Mouse (Mus musculus): ENCODE results near the gene Cacnb1. TPM values are rescaled to one million over a fixed set of nuclear protein-coding genes. Genes with fewer than 3 reads are reported as not detected.

Gene Cacnb1
- polyA plus RNA-seq, 1 experiment from 2014 or later, result 20.7 TPM

GRCm38 (mm10) chr11:98035977-98036377, 13.1 kb upstream of the Cacnb1 start:
- 0 out of 2 replicates have a peak, but pooled peaks have one; percentile 52 for ATAC-seq (ENCODE audit: low FRiP score, low read depth)

GRCm38 (mm10) chr11:98034840-98035239, 12.0 kb upstream of the Cacnb1 start:
- peaks cover 30% of the 10 kb centered on the region for H3K27me3 ChIP-seq
- 21% methylated on average over 4 of the region's 4 CpGs for WGBS
- no peaks in the 10 kb centered on the region for H3K9me3 ChIP-seq
- peaks cover 15% of the 10 kb centered on the region for H3K36me3 ChIP-seq
- H3K4me2 ChIP-seq (replicated peaks), result no peak overlapping the region
- H3K4me3 ChIP-seq, result no peak overlapping the region
- H3K9ac ChIP-seq, result no peak overlapping the region
- H3K27ac ChIP-seq, result no peak overlapping the region
- H3K4me1 ChIP-seq, result peaks cover 19% of the 10 kb centered on the region
- ATAC-seq (ENCODE audit: low FRiP score, low read depth), result peak; percentile 66; the same call in 1 of the 2 replicates

More at GRCm38 (mm10) chr11:98035977-98036377, 13.1 kb upstream of the Cacnb1 start:
- H3K4me2 ChIP-seq (replicated peaks), result peak overlapping the region; percentile 73
- under 1% methylated on average over 25 of the region's 27 CpGs for WGBS
- peaks cover 19% of the 10 kb centered on the region for H3K4me1 ChIP-seq
- H3K9me3 ChIP-seq, result no peaks in the 10 kb centered on the region
- H3K9ac ChIP-seq, result peak overlapping the region; percentile 59
- peaks cover 4% of the 10 kb centered on the region for H3K36me3 ChIP-seq
- peaks cover 30% of the 10 kb centered on the region for H3K27me3 ChIP-seq
- H3K27ac ChIP-seq, result no peak overlapping the region
- peak overlapping the region; percentile 38 for H3K4me3 ChIP-seq

- H3K4me2 ChIP-seq (replicated peaks), result no peak overlapping the region
- peaks cover 30% of the 10 kb centered on the region for H3K27me3 ChIP-seq
- H3K9ac ChIP-seq, result no peak overlapping the region
- no peaks in the 10 kb centered on the region for H3K9me3 ChIP-seq
- H3K27ac ChIP-seq, result no peak overlapping the region
- peaks cover 19% of the 10 kb centered on the region for H3K4me1 ChIP-seq
- 85% methylated on average over 5 of the region's 5 CpGs for WGBS
- ATAC-seq (ENCODE audit: low FRiP score, low read depth), result no peak
- peaks cover 23% of the 10 kb centered on the region for H3K36me3 ChIP-seq
- no peak overlapping the region for H3K4me3 ChIP-seq
Measured at GRCm38 (mm10) chr11:98034061-98034460, 11.2 kb upstream of the Cacnb1 start.

GRCm38 (mm10) chr11:98031443-98031770, 8.6 kb upstream of the Cacnb1 start:
- H3K9ac ChIP-seq, result no peak overlapping the region
- peaks cover 33% of the 10 kb centered on the region for H3K36me3 ChIP-seq
- no peak overlapping the region for H3K27ac ChIP-seq
- no peak overlapping the region for H3K4me2 ChIP-seq (replicated peaks)
- H3K4me1 ChIP-seq, result peaks cover 28% of the 10 kb centered on the region
- 8% methylated on average over 5 of the region's 5 CpGs for WGBS
- ATAC-seq (ENCODE audit: low FRiP score, low read depth), result no peak
- no peak overlapping the region for H3K4me3 ChIP-seq
- no peaks in the 10 kb centered on the region for H3K9me3 ChIP-seq
- H3K27me3 ChIP-seq, result peaks cover 13% of the 10 kb centered on the region

- Histone ChIP-seq H3K4me2 (replicated peaks) (no peak overlapping the region), H3K27ac (no peak overlapping the region), H3K4me1 (peaks cover 26% of the 10 kb centered on the region), H3K4me3 (no peak overlapping the region), H3K9ac (no peak overlapping the region), H3K9me3 (no peaks in the 10 kb centered on the region), H3K36me3 (peaks cover 33% of the 10 kb centered on the region), H3K27me3 (peaks cover 7% of the 10 kb centered on the region; the same call in 1 of the 2 replicates)
- 42% methylated on average over 5 of the region's 5 CpGs for WGBS
- ATAC-seq (ENCODE audit: low FRiP score, low read depth), result no peak
Measured at GRCm38 (mm10) chr11:98030701-98031442, 8.0 kb upstream of the Cacnb1 start.

GRCm38 (mm10) chr11:98027785-98028184, 5.0 kb upstream of the Cacnb1 start:
- WGBS, result 22% methylated on average over 7 of the region's 7 CpGs
- H3K4me3 ChIP-seq, result peak overlapping the region; percentile 100
- peaks cover 24% of the 10 kb centered on the region for H3K4me1 ChIP-seq
- ATAC-seq (ENCODE audit: low FRiP score, low read depth), result no peak
- H3K27ac ChIP-seq, result no peak overlapping the region
- peak overlapping the region; percentile 100 for H3K9ac ChIP-seq
- peak overlapping the region; percentile 94 for H3K4me2 ChIP-seq (replicated peaks)
- peaks cover 33% of the 10 kb centered on the region for H3K36me3 ChIP-seq
- H3K9me3 ChIP-seq, result no peaks in the 10 kb centered on the region
- no peaks in the 10 kb centered on the region for H3K27me3 ChIP-seq

- WGBS, result under 1% methylated on average over 18 of the region's 18 CpGs
- Histone ChIP-seq H3K4me2 (replicated peaks) (peak overlapping the region; percentile 94), H3K4me3 (peak overlapping the region; percentile 100), H3K4me1 (peaks cover 24% of the 10 kb centered on the region), H3K27ac (peak overlapping the region; percentile 92), H3K27me3 (no peaks in the 10 kb centered on the region), H3K9me3 (no peaks in the 10 kb centered on the region), H3K9ac (peak overlapping the region; percentile 100), H3K36me3 (peaks cover 33% of the 10 kb centered on the region)
- no peak for ATAC-seq (ENCODE audit: low FRiP score, low read depth)
Measured at GRCm38 (mm10) chr11:98027297-98027688, 4.5 kb upstream of the Cacnb1 start.

GRCm38 (mm10) chr11:98026570-98027296, 3.9 kb upstream of the Cacnb1 start, which contains the start of gene Rpl19:
Gene Rpl19 (plus strand): TSS chr11:98026710.
- Histone ChIP-seq H3K4me3 (peak within 1 kb of the TSS; percentile 100), H3K27me3 (no peaks in the 10 kb centered on the region), H3K4me2 (replicated peaks) (peak within 1 kb of the TSS; percentile 94), H3K9me3 (no peaks in the 10 kb centered on the region), H3K4me1 (peaks cover 24% of the 10 kb centered on the region), H3K9ac (peak within 1 kb of the TSS; percentile 100), H3K27ac (peak within 1 kb of the TSS; percentile 92), H3K36me3 (peaks cover 33% of the 10 kb centered on the region)
- peak; percentile 58; the same call in 1 of the 2 replicates for ATAC-seq (ENCODE audit: low FRiP score, low read depth)
- under 1% methylated on average over 69 of the region's 69 CpGs for WGBS

GRCm38 (mm10) chr11:98026248-98026569, 3.4 kb upstream of the Cacnb1 start:
- H3K36me3 ChIP-seq, result peaks cover 31% of the 10 kb centered on the region
- H3K9me3 ChIP-seq, result no peaks in the 10 kb centered on the region
- no peak for ATAC-seq (ENCODE audit: low FRiP score, low read depth)
- peak overlapping the region; percentile 92 for H3K27ac ChIP-seq
- peaks cover 28% of the 10 kb centered on the region for H3K4me1 ChIP-seq
- H3K4me2 ChIP-seq (replicated peaks), result peak overlapping the region; percentile 94
- H3K27me3 ChIP-seq, result no peaks in the 10 kb centered on the region
- H3K4me3 ChIP-seq, result peak overlapping the region; percentile 100
- 6% methylated on average over 15 of the region's 15 CpGs for WGBS
- peak overlapping the region; percentile 100 for H3K9ac ChIP-seq

GRCm38 (mm10) chr11:98024516-98024915, 1.7 kb upstream of the Cacnb1 start:
- Histone ChIP-seq H3K9ac (no peak overlapping the region), H3K27ac (no peak overlapping the region), H3K4me2 (replicated peaks) (no peak overlapping the region), H3K4me3 (no peak overlapping the region), H3K4me1 (peaks cover 45% of the 10 kb centered on the region), H3K27me3 (no peaks in the 10 kb centered on the region), H3K9me3 (no peaks in the 10 kb centered on the region), H3K36me3 (peaks cover 15% of the 10 kb centered on the region)
- 89% methylated on average over 3 of the region's 3 CpGs for WGBS
- no peak for ATAC-seq (ENCODE audit: low FRiP score, low read depth)

- peaks cover 39% of the 10 kb centered on the region for H3K4me1 ChIP-seq
- peak overlapping the region; percentile 90 for H3K27ac ChIP-seq
- WGBS, result under 1% methylated on average over 22 of the region's 23 CpGs
- no peaks in the 10 kb centered on the region for H3K27me3 ChIP-seq
- no peaks in the 10 kb centered on the region for H3K9me3 ChIP-seq
- H3K36me3 ChIP-seq, result peaks cover 19% of the 10 kb centered on the region
- H3K9ac ChIP-seq, result peak overlapping the region; percentile 88
- ATAC-seq (ENCODE audit: low FRiP score, low read depth), result 0 out of 2 replicates have a peak, but pooled peaks have one; percentile 1
- peak overlapping the region; percentile 81 for H3K4me2 ChIP-seq (replicated peaks)
- peak overlapping the region; percentile 83 for H3K4me3 ChIP-seq
Measured at GRCm38 (mm10) chr11:98022253-98022554, 630 bp downstream of the Cacnb1 start.

- Histone ChIP-seq H3K4me1 (peaks cover 39% of the 10 kb centered on the region), H3K9ac (peak overlapping the region; percentile 88), H3K4me2 (replicated peaks) (peak overlapping the region; percentile 81), H3K9me3 (no peaks in the 10 kb centered on the region), H3K36me3 (peaks cover 24% of the 10 kb centered on the region), H3K4me3 (peak overlapping the region; percentile 83), H3K27me3 (no peaks in the 10 kb centered on the region), H3K27ac (peak overlapping the region; percentile 90)
- ATAC-seq (ENCODE audit: low FRiP score, low read depth), result peak; percentile 29
- 3% methylated on average over 32 of the region's 34 CpGs for WGBS
Measured at GRCm38 (mm10) chr11:98021565-98022252, 1.1 kb downstream of the Cacnb1 start.

All from limb, embryonic 13.5 days (tissue).